Mouse (Mus musculus) kidney, adult 2 months (tissue): ENCODE results near the gene Zan. TPM values are rescaled to one million over a fixed set of nuclear protein-coding genes. Genes with fewer than 3 reads are reported as not detected.
"Not testable (repeated sequence)": the region's sequence is repeated elsewhere in the genome, so short reads cannot be mapped to it uniquely, and the experiment has no call there.

Experiments
- DNase-seq: peaks from one replicate; pipeline ENCODE4 v3.0.0; 2021
- H3K27ac ChIP-seq: fragments of 200-500 bp; 2 replicates; pipeline ENCODE4 v1.5.1; 2012; ENCODE audit warnings: low read depth, low read length, control low read depth, inconsistent platforms; ENCODE audit not compliant: insufficient read depth
- H3K27me3 ChIP-seq: fragments of 200-500 bp; replicated peaks from 2 replicates; pipeline ENCODE4 v1.6.1; 2012; ENCODE audit warnings: mild to moderate bottlenecking, moderate library complexity, low read length, inconsistent platforms; ENCODE audit not compliant: control insufficient read depth, insufficient read depth
- H3K36me3 ChIP-seq: fragments of 200-500 bp; 2 replicates; pipeline ENCODE4 v1.6.1; 2012; ENCODE audit warnings: mild to moderate bottlenecking, moderate library complexity, low read length, inconsistent platforms; ENCODE audit not compliant: control insufficient read depth, insufficient read depth
- H3K4me1 ChIP-seq: fragments of 200-500 bp; 2 replicates; pipeline ENCODE4 v1.6.1; 2011; ENCODE audit warnings: low read length; ENCODE audit not compliant: control insufficient read depth, insufficient read depth
- H3K4me3 ChIP-seq: fragments of 200-500 bp; 2 replicates; pipeline ENCODE4 v1.5.1; 2011; ENCODE audit warnings: mild to moderate bottlenecking, low read depth, low read length, control low read depth; ENCODE audit not compliant: insufficient read depth
- CTCF ChIP-seq: fragments of 200-500 bp; conservative IDR thresholded peaks from 2 replicates; pipeline ENCODE4 v1.5.1; 2011; ENCODE audit warnings: low read depth, mild to moderate bottlenecking, control low read depth, low read length, moderate library complexity, mixed read lengths; ENCODE audit not compliant: insufficient read depth, insufficient read length
- POLR2A ChIP-seq: fragments of 200-500 bp; IDR thresholded peaks from one replicate; pipeline ENCODE4 v1.6.1; 2011; ENCODE audit warnings: low read depth, low read length, control low read depth
- WGBS: fragments of 180-500 bp; shearing (Covaris S2); methylation state at CpG from one replicate; pipeline ENCODE4 v1.1.7; 2018; 5-methylcytosine and 5-hydroxymethylcytosine counted together
- polyA plus RNA-seq: library from polyadenylated mRNA; depleted of rRNA; stranded (reverse); fragments of >200 nt; gene quantifications from 2 replicates; pipeline ENCODE4 v1.2.3, GENCODE M21; 2012

Gene Zan
- polyA plus RNA-seq, 1 experiment = 0.16 TPM

DNA sequence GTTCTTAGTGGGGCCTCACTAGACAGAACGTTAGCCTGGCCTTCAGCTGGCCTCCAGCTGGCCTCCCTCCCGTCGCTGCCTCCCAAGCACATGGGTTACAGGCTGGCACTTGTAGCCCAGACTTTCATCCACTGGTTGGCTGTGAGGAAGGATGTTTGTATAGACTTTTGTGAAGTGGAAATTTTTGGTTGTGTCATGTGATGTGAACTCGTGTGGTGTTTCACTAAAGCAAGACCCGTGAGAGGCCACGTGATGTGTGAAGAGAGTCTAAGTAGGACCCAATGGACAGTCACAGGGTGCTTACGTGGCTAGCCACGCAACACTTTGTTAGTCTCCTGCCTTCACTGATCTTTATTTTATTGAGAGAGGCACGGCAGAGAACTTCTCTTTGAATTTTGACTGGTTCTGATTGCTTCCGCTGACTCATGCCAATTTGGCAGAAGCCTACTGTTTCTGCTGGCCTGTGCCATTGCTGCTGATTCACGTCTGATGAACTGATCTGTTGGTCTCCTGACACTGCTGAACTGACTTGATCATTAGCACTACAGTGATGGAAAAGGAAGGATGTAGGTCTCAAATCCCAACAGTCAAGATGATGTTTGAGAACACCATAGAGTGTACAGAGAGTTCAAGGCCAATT, 36.5 kb downstream of the Zan start:
- H3K27ac ChIP-seq = no peak overlapping the region
- no peaks in the 10 kb centered on the region for H3K4me1 ChIP-seq
- no peak for DNase-seq
- H3K4me3 ChIP-seq = no peak overlapping the region
- H3K36me3 ChIP-seq = no peaks in the 10 kb centered on the region
- H3K27me3 ChIP-seq = no peaks in the 10 kb centered on the region
- TF ChIP-seq POLR2A = no peak
- TF ChIP-seq CTCF = no peak
- 84% methylated on average over 11 of the region's 11 CpGs for WGBS

DNA sequence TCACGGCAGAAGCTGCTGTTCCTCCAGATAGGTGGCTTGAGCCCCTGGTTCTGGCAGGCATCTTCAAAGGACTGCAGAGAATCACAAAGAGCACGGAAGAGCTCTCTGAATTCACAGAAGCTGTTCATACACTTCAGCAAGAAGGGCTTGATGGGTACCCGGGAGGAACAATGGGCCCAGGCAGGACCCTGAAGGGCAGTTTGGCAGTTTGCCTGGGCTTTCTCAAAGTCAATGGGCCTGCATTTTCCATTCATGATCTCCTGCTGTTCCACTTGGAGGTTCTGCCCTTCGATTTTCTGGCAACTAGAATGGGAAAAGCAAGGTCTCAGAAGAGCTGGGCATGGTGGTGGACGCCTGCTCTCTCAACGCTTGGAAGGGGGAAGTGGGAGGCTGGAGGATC, 43.0 kb downstream of the Zan start:
- Histone ChIP-seq H3K36me3 (no peaks in the 10 kb centered on the region), H3K4me1 (no peaks in the 10 kb centered on the region), H3K27ac (no peak overlapping the region), H3K27me3 (no peaks in the 10 kb centered on the region), H3K4me3 (no peak overlapping the region)
- TF ChIP-seq POLR2A (no peak), CTCF (no peak)
- 64% methylated on average over 6 of the region's 6 CpGs for WGBS
- DNase-seq = no peak

DNA sequence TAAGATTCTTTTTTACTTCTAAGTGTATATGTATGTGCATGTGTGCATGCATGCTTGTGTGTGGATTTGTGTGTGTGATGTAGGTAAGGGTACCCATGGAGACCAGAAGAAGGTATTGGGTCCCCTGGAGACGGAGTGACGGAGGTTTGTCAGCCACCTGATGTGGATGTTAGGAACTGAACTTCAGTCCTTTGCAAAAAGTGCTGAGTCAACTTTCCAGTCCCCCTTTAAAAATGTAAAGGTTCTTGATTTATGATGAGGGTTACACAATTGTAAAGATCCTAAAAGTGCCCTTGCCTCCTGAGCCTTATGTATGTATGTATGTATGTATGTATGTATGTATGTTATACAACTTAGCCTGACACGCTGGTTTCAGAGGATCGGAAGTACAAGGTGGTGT, 46.5 kb downstream of the Zan start:
- not testable (repeated sequence) for H3K36me3 ChIP-seq, H3K4me3 ChIP-seq, DNase-seq, H3K27me3 ChIP-seq, H3K27ac ChIP-seq, H3K4me1 ChIP-seq
- WGBS = 79% methylated on average over 4 of the region's 4 CpGs

DNA sequence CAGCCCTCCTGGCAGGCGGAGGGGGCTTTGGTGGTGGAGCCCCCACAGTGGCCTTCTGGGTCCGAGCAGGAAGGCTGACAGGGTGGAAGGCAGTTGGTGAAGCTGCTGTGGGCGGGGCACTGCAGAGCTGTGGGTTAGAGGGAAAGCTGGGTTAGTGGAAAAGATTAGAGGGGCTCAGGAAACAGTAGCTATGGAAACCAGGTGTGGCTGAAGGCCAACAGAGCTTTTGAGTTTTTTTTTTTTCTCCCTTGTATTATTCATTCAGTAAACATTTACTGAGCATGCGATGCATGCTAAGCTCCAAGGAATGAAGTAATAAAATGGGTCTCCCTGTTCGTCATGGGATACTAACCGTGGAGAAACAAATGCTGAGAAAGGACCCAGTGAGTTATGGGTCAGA, 51.2 kb downstream of the Zan start:
- TF ChIP-seq POLR2A = no peak
- TF ChIP-seq CTCF = no peak
- Histone ChIP-seq H3K4me1 (no peaks in the 10 kb centered on the region), H3K27me3 (no peaks in the 10 kb centered on the region), H3K27ac (no peak overlapping the region), H3K4me3 (no peak overlapping the region), H3K36me3 (no peaks in the 10 kb centered on the region)
- no peak for DNase-seq
- 36% methylated on average over 6 of the region's 6 CpGs for WGBS

DNA sequence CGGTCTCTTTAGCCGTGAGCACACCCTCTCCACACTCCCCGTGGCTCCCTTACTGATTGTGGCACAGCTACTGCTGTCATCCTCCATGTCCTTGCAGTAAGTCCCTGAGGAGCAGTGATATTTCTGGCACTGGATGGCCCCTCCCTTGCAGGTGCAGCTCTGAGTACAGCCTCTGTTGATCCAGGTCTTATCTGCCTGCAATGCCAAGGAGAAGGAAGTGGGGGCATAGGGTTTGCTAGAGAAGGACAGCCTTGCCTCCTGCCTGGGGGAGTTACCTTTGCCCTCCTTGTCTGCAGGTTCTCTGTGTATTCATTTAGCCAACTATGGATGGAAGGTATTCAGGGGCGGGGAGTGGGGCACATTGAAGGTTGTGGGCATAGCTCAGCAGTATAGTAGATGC, 57.0 kb downstream of the Zan start:
- no peak for TF ChIP-seq POLR2A
- TF ChIP-seq CTCF = no peak
- Histone ChIP-seq H3K4me3 (no peak overlapping the region), H3K27ac (no peak overlapping the region), H3K4me1 (no peaks in the 10 kb centered on the region), H3K36me3 (no peaks in the 10 kb centered on the region), H3K27me3 (no peaks in the 10 kb centered on the region)
- no peak for DNase-seq
- WGBS = 84% methylated on average over 4 of the region's 4 CpGs

DNA sequence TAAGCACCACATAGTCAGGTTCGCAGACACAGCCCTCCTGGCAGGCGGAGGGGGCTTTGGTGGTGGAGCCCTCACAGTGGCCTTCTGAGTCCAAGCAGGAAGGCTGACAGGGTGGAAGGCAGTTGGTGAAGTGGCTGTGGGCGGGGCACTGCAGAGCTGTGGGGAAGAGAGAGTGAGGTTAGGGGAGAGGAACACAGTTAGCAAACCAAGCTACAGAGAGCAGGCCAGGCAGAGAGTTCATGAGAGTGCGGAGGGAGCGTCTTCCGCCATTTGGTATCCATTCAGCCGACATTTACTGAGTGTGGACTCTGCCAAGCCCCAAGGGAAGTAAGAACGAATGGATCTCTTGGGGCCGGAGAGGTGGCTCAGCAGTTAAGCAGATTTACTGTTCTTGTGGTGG, 57.8 kb downstream of the Zan start:
- H3K36me3 ChIP-seq = no peaks in the 10 kb centered on the region
- DNase-seq = peak; percentile 32
- H3K27me3 ChIP-seq = no peaks in the 10 kb centered on the region
- H3K27ac ChIP-seq = no peak overlapping the region
- TF ChIP-seq POLR2A (no peak), CTCF (no peak)
- H3K4me1 ChIP-seq = no peaks in the 10 kb centered on the region
- 71% methylated on average over 9 of the region's 9 CpGs for WGBS
- no peak overlapping the region for H3K4me3 ChIP-seq

DNA sequence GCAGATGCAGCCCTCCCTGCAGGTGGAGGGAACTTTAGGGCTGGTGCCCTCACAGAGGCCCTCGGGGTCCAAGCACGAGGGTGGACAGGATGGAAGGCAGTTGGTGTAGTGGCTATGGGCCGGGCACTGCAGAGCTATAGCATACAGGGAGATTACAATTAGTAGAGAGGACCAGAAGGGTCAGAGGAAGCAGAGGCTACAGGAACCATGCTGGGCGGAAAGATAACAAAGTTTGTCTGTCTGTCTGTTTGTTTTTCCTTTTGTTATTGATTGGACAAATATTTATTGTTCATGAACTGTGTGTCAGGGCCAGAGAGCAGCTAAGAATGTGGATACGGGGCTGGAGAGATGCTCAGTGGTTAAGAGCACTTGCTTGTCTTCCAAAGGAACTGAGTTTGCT, 62.6 kb downstream of the Zan start:
- Histone ChIP-seq H3K27ac (no peak overlapping the region), H3K36me3 (no peaks in the 10 kb centered on the region), H3K4me1 (no peaks in the 10 kb centered on the region), H3K27me3 (no peaks in the 10 kb centered on the region), H3K4me3 (no peak overlapping the region)
- 51% methylated on average over 5 of the region's 5 CpGs for WGBS
- no peak for DNase-seq
- TF ChIP-seq CTCF (no peak), POLR2A (no peak)

DNA sequence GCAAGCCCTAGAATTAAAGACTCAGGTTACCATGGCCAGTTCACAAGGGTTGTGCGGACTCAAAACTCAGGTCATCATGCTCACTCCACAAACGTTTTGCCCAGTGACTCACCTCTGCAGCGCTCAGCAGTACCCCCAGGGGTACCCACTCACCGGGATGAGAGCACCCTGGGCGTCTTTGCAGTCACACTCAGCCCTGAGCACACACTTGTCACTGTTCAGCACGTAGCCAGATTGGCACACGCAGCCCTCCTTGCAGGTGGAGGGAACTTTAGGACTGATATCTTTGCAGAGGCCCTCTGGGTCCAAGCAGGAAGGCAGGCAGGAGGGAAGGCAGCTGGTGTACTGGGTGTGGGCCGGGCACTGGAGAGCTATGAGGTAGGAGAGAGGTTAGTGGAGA, 65.6 kb downstream of the Zan start:
- no peak for DNase-seq
- Histone ChIP-seq H3K4me1 (no peaks in the 10 kb centered on the region), H3K36me3 (no peaks in the 10 kb centered on the region), H3K27ac (no peak overlapping the region), H3K27me3 (no peaks in the 10 kb centered on the region), H3K4me3 (no peak overlapping the region)
- no peak for TF ChIP-seq CTCF
- 70% methylated on average over 8 of the region's 8 CpGs for whole genome bisulfite sequencing
